Mouse (Mus musculus): Measurements from ENCODE around the gene Dab2ip.

DNA sequence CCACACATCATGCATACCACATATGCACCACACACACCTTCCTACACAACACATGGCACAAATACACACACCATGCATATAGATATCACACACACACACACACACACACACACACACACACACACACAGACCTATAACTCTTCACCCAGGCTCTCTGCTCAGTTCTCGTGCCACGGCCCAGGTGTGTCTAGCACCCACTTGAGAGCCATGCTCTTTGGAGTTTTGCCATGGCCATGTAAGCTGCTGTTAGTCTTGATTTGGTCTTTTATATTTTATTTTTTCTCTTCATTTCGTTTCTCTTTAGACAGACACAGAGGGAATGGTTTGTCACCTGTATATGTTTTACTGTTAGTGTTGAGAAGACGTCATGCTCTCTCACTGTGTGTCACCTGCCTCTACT lies 76.9 kb downstream of the Dab2ip start:
- TF ChIP-seq CTCF (IDR thresholded peaks at IDR 0.05) (no peak), POLR2A (IDR thresholded peaks at IDR 0.05; ENCODE audit: insufficient read depth, low read depth, low read length) (no peak), EP300 (IDR thresholded peaks at IDR 0.05; ENCODE audit: insufficient read depth, low read depth, low read length) (no peak)
